31 mouse cellular contexts compared by ENCODE assay signal in genomic region chr4:155466080-155466479, GRCm38 (mm10). TPM values are rescaled to one million over a fixed set of nuclear protein-coding genes. Genes with fewer than 3 reads are reported as not detected.
"Had no signal": no experiment of that assay in that cellular context is flagged by ENCODE, and none has a peak within 500 bp of the region (broad histone marks: within the 10 kb centered on the region; RNA-seq: fewer than 3 reads in every experiment).

No protein-coding gene starts in this region.

- H3K27ac ChIP-seq: heart, embryonic 13.5 days; heart, embryonic 15.5 days; hindbrain, embryonic 10.5 days; hindbrain, embryonic 12.5 days; hindbrain, embryonic 13.5 days; hindbrain, embryonic 14.5 days; hindbrain, embryonic 15.5 days; hindbrain, postnatal 0 days; intestine, embryonic 15.5 days; kidney, embryonic 15.5 days; kidney, postnatal 0 days; layer of hippocampus, adult 2 months; left cerebral cortex, adult 2 months had no signal

- H3K4me3 ChIP-seq: heart, embryonic 12.5 days; heart, embryonic 13.5 days; heart, embryonic 15.5 days; hindbrain, embryonic 10.5 days; hindbrain, embryonic 12.5 days; hindbrain, embryonic 13.5 days; hindbrain, embryonic 15.5 days; intestine, embryonic 15.5 days; kidney, embryonic 15.5 days; layer of hippocampus, adult 2 months; left cerebral cortex, adult 2 months had no signal

- DNase-seq: heart, postnatal 10 days; heart, postnatal 14 days; heart, postnatal 36 days; heart, postnatal 4 days; kidney, adult 11 months; kidney, adult 18-20 months; kidney, adult 2 months; kidney, adult 8-10 months; kidney, adult 9 months; kidney, postnatal 10 days; kidney, postnatal 14 days; kidney, postnatal 25 days; kidney, postnatal 36 days; kidney, postnatal 4 days; layer of hippocampus, adult 9-11 months; layer of hippocampus, postnatal 36 days had no signal

RNA-seq across cellular contexts. Expression of gene Tmem52, which starts 2.8 kb away (rescaled TPM):
- total RNA-seq: heart, postnatal 4 days; hematopoietic stem cell, adult 5-6 weeks had no signal
